Mouse (Mus musculus) pancreas, adult 10 weeks (tissue): Measurements from ENCODE around the gene Gm21775. TPM values are rescaled to one million over a fixed set of nuclear protein-coding genes. Genes with fewer than 3 reads are reported as not detected.

Experiments
- polyA plus RNA-seq: library from polyadenylated mRNA; stranded (reverse); fragments of 350-450 nt; fragmentation: Illumina TruSeq; extraction: RNeasy Lipid Tissue Mini Kit (QIAGEN cat#74804); gene quantifications from one replicate; pipeline ENCODE4 v1.2.3, GENCODE M21; 2015; ENCODE audit warnings: low read depth, low replicate concordance; ENCODE audit not compliant: insufficient read depth

Gene Gm21775
- not detected for polyA plus RNA-seq

GRCm38 (mm10) chrY:10553153-10553552 is at the start of gene Gm21775:
Gm21775 (plus strand) TSS chrY:10553453.

GRCm38 (mm10) chrY:10535942-10536341 is 17.3 kb upstream of the Gm21775 start, which contains the start of gene Gm20737:
Gm20737 (minus strand) TSS chrY:10536042.

Other genes with a start within 250 kb of the Gm21775 start
- gene Gm20834, start 228.9 kb upstream of the Gm21775 start, polyA plus RNA-seq, result not detected
- not detected for gene Gm28510, start 140.7 kb upstream of the Gm21775 start, polyA plus RNA-seq
- not detected for gene Gm20737, start 17.4 kb upstream of the Gm21775 start, polyA plus RNA-seq
- gene Gm21900, start 62.9 kb downstream of the Gm21775 start, polyA plus RNA-seq, result not detected
- not detected for gene Gm20777, start 199.0 kb downstream of the Gm21775 start, polyA plus RNA-seq